Mouse (Mus musculus) midbrain, embryonic 11.5 days (tissue): ENCODE measurements around the gene Vcam1. TPM values are rescaled to one million over a fixed set of nuclear protein-coding genes. Genes with fewer than 3 reads are reported as not detected.

Experiments
- ATAC-seq: fragments of 200-750 bp; cut with Nextera tagmentation; 2 replicates; pipeline ENCODE4 v1.8.0; 2017; ENCODE audit warnings: moderate TSS enrichment, moderate library complexity; ENCODE audit not compliant: low FRiP score
- DNase-seq: peaks from one replicate; pipeline ENCODE4 v3.0.0; 2015; ENCODE audit warnings: low spot score; ENCODE audit errors: missing footprints
- H3K27ac ChIP-seq: fragments of 300-500 bp; sonication (generic); 2 replicates; pipeline ENCODE4 v1.5.1; 2014; ENCODE audit warnings: low read depth, low read length
- H3K27me3 ChIP-seq: fragments of 300-500 bp; sonication (generic); 2 replicates; pipeline ENCODE4 v1.6.1; 2014; ENCODE audit warnings: mild to moderate bottlenecking, low read length, moderate library complexity, mixed read lengths; ENCODE audit not compliant: control insufficient read depth, insufficient read depth
- H3K36me3 ChIP-seq: fragments of 300-500 bp; sonication (generic); 2 replicates; pipeline ENCODE4 v1.6.1; 2014; ENCODE audit warnings: mild to moderate bottlenecking, low read length, moderate library complexity, mixed read lengths; ENCODE audit not compliant: control insufficient read depth, insufficient read depth
- H3K4me1 ChIP-seq: fragments of 300-500 bp; sonication (generic); 2 replicates; pipeline ENCODE4 v1.6.1; 2014; ENCODE audit warnings: low read length; ENCODE audit not compliant: control insufficient read depth, insufficient read depth
- H3K4me2 ChIP-seq: fragments of 300-500 bp; sonication (generic); 2 replicates; pipeline ENCODE4 v1.6.1; 2014; ENCODE audit warnings: mild to moderate bottlenecking, moderate library complexity
- H3K4me3 ChIP-seq: fragments of 300-500 bp; sonication (generic); 2 replicates; pipeline ENCODE4 v1.5.1; 2014; ENCODE audit warnings: low read depth, low read length
- H3K9ac ChIP-seq: fragments of 300-500 bp; sonication (generic); 2 replicates; pipeline ENCODE4 v1.6.1; 2014; ENCODE audit warnings: low read length
- H3K9me3 ChIP-seq: fragments of 300-500 bp; sonication (generic); 2 replicates; pipeline ENCODE4 v1.6.1; 2016; ENCODE audit warnings: low read length; ENCODE audit not compliant: control insufficient read depth
- WGBS: fragments of 180-500 bp; shearing (Covaris S2); extraction: QIAGEN DNeasy Blood & Tissue Kit; methylation state at CpG from one replicate; pipeline ENCODE4 v1.1.7; 2014; 5-methylcytosine and 5-hydroxymethylcytosine counted together
- polyA plus RNA-seq: library from polyadenylated mRNA; unstranded; fragments of >200 nt; fragmentation: Nextera tagmentation; extraction: Ambion mirVana; gene quantifications from 2 replicates; pipeline ENCODE4 v1.2.1, GENCODE M21; 2014

The Vcam1 gene
- polyA plus RNA-seq = 54.2 and 62.9 TPM in 2 replicates

GRCm38 (mm10) chr3:116129259-116129738 is at the start of gene Vcam1:
Gene Vcam1 (minus strand): TSS chr3:116129688.
- peaks cover 14% of the 10 kb centered on the region for H3K4me1 ChIP-seq
- H3K9me3 ChIP-seq = no peaks in the 10 kb centered on the region

GRCm38 (mm10) chr3:116175106-116175505 is 45.6 kb upstream of the Vcam1 start:
- Histone ChIP-seq H3K4me1 (no peaks in the 10 kb centered on the region), H3K4me3 (no peak overlapping the region), H3K27ac (no peak overlapping the region), H3K9me3 (no peaks in the 10 kb centered on the region), H3K27me3 (no peaks in the 10 kb centered on the region), H3K36me3 (no peaks in the 10 kb centered on the region), H3K4me2 (no peak overlapping the region), H3K9ac (no peak overlapping the region)
- DNase-seq (no peak), ATAC-seq (no peak)
- 93% methylated on average over 6 of the region's 6 CpGs for WGBS

More at GRCm38 (mm10) chr3:116129259-116129738, at the start of gene Vcam1:
- peak within 1 kb of the TSS; percentile 32 for H3K4me3 ChIP-seq
- peak; percentile 96 for DNase-seq
- ATAC-seq = peak; percentile 83
- H3K27ac ChIP-seq = peak within 1 kb of the TSS; percentile 46; the same call in 1 of the 2 replicates
- WGBS = 2% methylated on average over 9 of the region's 9 CpGs
- H3K9ac ChIP-seq = peak within 1 kb of the TSS; percentile 53
- H3K27me3 ChIP-seq = no peaks in the 10 kb centered on the region
- H3K4me2 ChIP-seq = peak within 1 kb of the TSS; percentile 34
- no peaks in the 10 kb centered on the region; the same call in 1 of the 2 replicates for H3K36me3 ChIP-seq

GRCm38 (mm10) chr3:116171461-116171860 is 42.0 kb upstream of the Vcam1 start:
- Histone ChIP-seq H3K4me3 (no peak overlapping the region), H3K4me2 (no peak overlapping the region), H3K9me3 (no peaks in the 10 kb centered on the region), H3K27ac (no peak overlapping the region), H3K4me1 (no peaks in the 10 kb centered on the region), H3K36me3 (no peaks in the 10 kb centered on the region), H3K9ac (no peak overlapping the region), H3K27me3 (no peaks in the 10 kb centered on the region)
- 86% methylated on average over 5 of the region's 5 CpGs for WGBS
- ATAC-seq = no peak
- no peak for DNase-seq

- no peaks in the 10 kb centered on the region for H3K36me3 ChIP-seq
- ATAC-seq (no peak), DNase-seq (no peak)
- H3K4me2 ChIP-seq = no peak overlapping the region
- no peaks in the 10 kb centered on the region for H3K4me1 ChIP-seq
- H3K27me3 ChIP-seq = no peaks in the 10 kb centered on the region
- no peak overlapping the region for H3K4me3 ChIP-seq
- H3K9me3 ChIP-seq = no peaks in the 10 kb centered on the region
- H3K27ac ChIP-seq = no peak overlapping the region
- 91% methylated on average over 2 of the region's 2 CpGs for WGBS
- no peak overlapping the region for H3K9ac ChIP-seq
Observed at GRCm38 (mm10) chr3:116168056-116168455, 38.6 kb upstream of the Vcam1 start.

- 80% methylated on average over 8 of the region's 8 CpGs for WGBS
Observed at GRCm38 (mm10) chr3:116166296-116166695, 36.8 kb upstream of the Vcam1 start.

GRCm38 (mm10) chr3:116165030-116165429 is 35.5 kb upstream of the Vcam1 start:
- Histone ChIP-seq H3K36me3 (no peaks in the 10 kb centered on the region), H3K9ac (no peak overlapping the region), H3K27me3 (no peaks in the 10 kb centered on the region), H3K4me3 (no peak overlapping the region), H3K9me3 (no peaks in the 10 kb centered on the region), H3K27ac (no peak overlapping the region), H3K4me2 (no peak overlapping the region), H3K4me1 (no peaks in the 10 kb centered on the region)
- WGBS = 75% methylated on average over 1 of the region's 1 CpGs
- DNase-seq (no peak), ATAC-seq (no peak)

More at GRCm38 (mm10) chr3:116166296-116166695, 36.8 kb upstream of the Vcam1 start:
- no peak for DNase-seq
- no peaks in the 10 kb centered on the region for H3K27me3 ChIP-seq
- no peak overlapping the region for H3K9ac ChIP-seq
- no peak overlapping the region for H3K4me3 ChIP-seq
- no peak overlapping the region for H3K4me2 ChIP-seq
- H3K27ac ChIP-seq = no peak overlapping the region
- no peaks in the 10 kb centered on the region for H3K36me3 ChIP-seq
- no peaks in the 10 kb centered on the region for H3K4me1 ChIP-seq
- H3K9me3 ChIP-seq = no peaks in the 10 kb centered on the region
- no peak for ATAC-seq

- Histone ChIP-seq H3K9ac (no peak overlapping the region), H3K36me3 (no peaks in the 10 kb centered on the region), H3K27ac (no peak overlapping the region), H3K4me3 (no peak overlapping the region), H3K4me2 (no peak overlapping the region), H3K4me1 (no peaks in the 10 kb centered on the region), H3K27me3 (no peaks in the 10 kb centered on the region), H3K9me3 (no peaks in the 10 kb centered on the region)
- 81% methylated on average over 5 of the region's 5 CpGs for WGBS
- DNase-seq = no peak
- ATAC-seq = no peak
Observed at GRCm38 (mm10) chr3:116163517-116163916, 34.0 kb upstream of the Vcam1 start.

- no peak overlapping the region for H3K9ac ChIP-seq
- H3K36me3 ChIP-seq = no peaks in the 10 kb centered on the region
- ATAC-seq (no peak), DNase-seq (no peak)
- H3K27me3 ChIP-seq = no peaks in the 10 kb centered on the region
- H3K27ac ChIP-seq = no peak overlapping the region
- H3K4me2 ChIP-seq = no peak overlapping the region
- H3K9me3 ChIP-seq = no peaks in the 10 kb centered on the region
- H3K4me3 ChIP-seq = no peak overlapping the region
- WGBS = 85% methylated on average over 9 of the region's 9 CpGs
- H3K4me1 ChIP-seq = no peaks in the 10 kb centered on the region
Observed at GRCm38 (mm10) chr3:116162097-116162666, 32.7 kb upstream of the Vcam1 start.

GRCm38 (mm10) chr3:116159376-116159775 is 29.9 kb upstream of the Vcam1 start:
- Histone ChIP-seq H3K4me1 (no peaks in the 10 kb centered on the region), H3K4me3 (no peak overlapping the region), H3K4me2 (no peak overlapping the region), H3K36me3 (no peaks in the 10 kb centered on the region), H3K9me3 (no peaks in the 10 kb centered on the region), H3K27ac (no peak overlapping the region), H3K27me3 (no peaks in the 10 kb centered on the region), H3K9ac (no peak overlapping the region)
- ATAC-seq (no peak), DNase-seq (no peak)
- WGBS = 92% methylated on average over 5 of the region's 5 CpGs
